ENCODE assay signal across 8 mouse cellular contexts in genomic region chr13:49338893-49339546, GRCm38 (mm10). TPM values are rescaled to one million over a fixed set of nuclear protein-coding genes. Genes with fewer than 3 reads are reported as not detected.
DNase-seq lines count a peak whose midpoint lies in the region; ATAC-seq and TF ChIP-seq lines count a peak whose summit lies in the region.

No protein-coding gene starts in this region.

- H3K27me3 ChIP-seq in limb, embryonic 14.5 days (ENCODE audit: control insufficient read depth, insufficient read depth, low read length) = no peaks in the 10 kb centered on the region
- H3K27me3 ChIP-seq in limb, embryonic 10.5 days (ENCODE audit: low read depth, poor library complexity, severe bottlenecking) = no peaks in the 10 kb centered on the region
- H3K27me3 ChIP-seq in heart, postnatal 0 days (ENCODE audit: control insufficient read depth, insufficient read depth, low read length) = no peaks in the 10 kb centered on the region

- no peak overlapping the region for H3K4me3 ChIP-seq in limb, embryonic 14.5 days (replicated peaks; ENCODE audit: low read length)
- no peak overlapping the region for H3K4me3 ChIP-seq in limb, embryonic 10.5 days
- no peak overlapping the region for H3K4me3 ChIP-seq in heart, postnatal 0 days (ENCODE audit: low read depth, low read length)

- H3K4me2 ChIP-seq in limb, embryonic 14.5 days (replicated peaks; ENCODE audit: low read depth, low read length, severe bottlenecking) = no peak overlapping the region
- no peak overlapping the region for H3K4me2 ChIP-seq in heart, postnatal 0 days (ENCODE audit: low read depth, low read length)

- H3K4me1 ChIP-seq in limb, embryonic 14.5 days (ENCODE audit: control insufficient read depth, insufficient read depth, low read length) = peaks cover 20% of the 10 kb centered on the region
- H3K4me1 ChIP-seq in limb, embryonic 10.5 days = peaks cover 39% of the 10 kb centered on the region
- H3K4me1 ChIP-seq in heart, postnatal 0 days (ENCODE audit: control insufficient read depth, insufficient read depth) = peaks cover 26% of the 10 kb centered on the region

- no peaks in the 10 kb centered on the region for H3K36me3 ChIP-seq in limb, embryonic 14.5 days (ENCODE audit: control insufficient read depth, insufficient read depth, low read length)
- no peaks in the 10 kb centered on the region for H3K36me3 ChIP-seq in limb, embryonic 10.5 days
- H3K36me3 ChIP-seq in heart, postnatal 0 days (replicated peaks; ENCODE audit: control insufficient read depth, insufficient read depth, low read length) = no peaks in the 10 kb centered on the region

- peak; percentile 62 to 90 for DNase-seq in adrenal gland, adult (ENCODE audit: inconsistent age in 2 of 2, low spot score in 1 of 2)
- no peak for DNase-seq in adrenal gland, adult 8-10 months
- DNase-seq in limb, embryonic 14.5 days (ENCODE audit: low spot score) = peak; percentile 27
- DNase-seq in limb, embryonic 10.5 days (ENCODE audit: low spot score) = no peak
- peak; percentile 55 for DNase-seq in heart, postnatal 0 days (ENCODE audit: low spot score)
- peak; percentile 57 for DNase-seq in retina, embryonic 14.5 days (ENCODE audit: low spot score)
- no peak for DNase-seq in urinary bladder, postnatal 4 days (ENCODE audit: low spot score in 2 of 2)
- DNase-seq in right cerebral cortex, postnatal 10 days (ENCODE audit: low spot score in 2 of 2) = no peak

- ATAC-seq in limb, embryonic 14.5 days (ENCODE audit: low FRiP score, low read depth) = no peak
- ATAC-seq in heart, postnatal 0 days (ENCODE audit: insufficient read depth, low read depth) = no peak

- no peak overlapping the region for H3K27ac ChIP-seq in limb, embryonic 14.5 days (replicated peaks; ENCODE audit: low read depth, low read length)
- no peak overlapping the region for H3K27ac ChIP-seq in limb, embryonic 10.5 days
- H3K27ac ChIP-seq in heart, postnatal 0 days (ENCODE audit: low read depth) = no peak overlapping the region

- H3K9me3 ChIP-seq in limb, embryonic 14.5 days (ENCODE audit: control insufficient read depth, low read length) = no peaks in the 10 kb centered on the region
- no peaks in the 10 kb centered on the region for H3K9me3 ChIP-seq in limb, embryonic 10.5 days (replicated peaks)
- no peaks in the 10 kb centered on the region for H3K9me3 ChIP-seq in heart, postnatal 0 days (replicated peaks; ENCODE audit: control insufficient read depth, low read length)

- no peak overlapping the region for H3K9ac ChIP-seq in limb, embryonic 14.5 days (ENCODE audit: low read depth, low read length, severe bottlenecking)
- H3K9ac ChIP-seq in heart, postnatal 0 days (replicated peaks; ENCODE audit: low read depth, low read length) = no peak overlapping the region

- peak; percentile 91 for TF ChIP-seq CTCF in heart, postnatal 0 days (IDR thresholded peaks at IDR 0.05; ENCODE audit: low read depth)

- TF ChIP-seq EP300 in heart, postnatal 0 days (IDR thresholded peaks at IDR 0.05; ENCODE audit: low read depth) = no peak

- WGBS in limb, embryonic 14.5 days = 79% methylated on average over 7 of the region's 7 CpGs
- WGBS in limb, embryonic 10.5 days = 81% methylated on average over 7 of the region's 7 CpGs
- 61% methylated on average over 7 of the region's 7 CpGs for WGBS in heart, postnatal 0 days

- TF ChIP-seq POLR2A in limb, embryonic 14.5 days (IDR thresholded peaks at IDR 0.05; ENCODE audit: borderline replicate concordance, extremely low read depth, insufficient read depth, insufficient read length) = no peak

RNA-seq across cellular contexts. Expression of gene Bicd2, which starts 2.4 kb away (rescaled TPM):
- 10 to 100 TPM; 37.2 to 48.4 (median 40.9) TPM for total RNA-seq in adrenal gland, adult 8-10 months (2022)
- 30.5 and 30.7 TPM in 2 replicates for polyA plus RNA-seq in limb, embryonic 14.5 days (2012; rRNA removed)
- 30.8 and 34.1 TPM in 2 replicates for polyA plus RNA-seq in limb, embryonic 14.5 days (2014; fragmentation: Nextera tagmentation; extraction: Ambion mirVana)
- 27.0 and 31.2 TPM in 2 replicates for polyA plus RNA-seq in limb, embryonic 10.5 days (2016; fragmentation: Nextera tagmentation; extraction: Ambion mirVana)
- 54.2 and 62.6 TPM in 2 replicates for total RNA-seq in heart, postnatal 0 days (2014; rRNA removed; ENCODE audit: low replicate concordance)
- 43.5 and 45.4 TPM in 2 replicates for polyA plus RNA-seq in heart, postnatal 0 days (2015; fragmentation: Nextera tagmentation; extraction: Ambion mirVana)

RNA-seq across cellular contexts. Expression of gene Fgd3, which starts 18.9 kb away (rescaled TPM):
- 1 to 10 TPM; 4.5 to 4.7 (median 4.6) TPM for total RNA-seq in adrenal gland, adult 8-10 months (2022)
- 1.1 and 1.2 TPM in 2 replicates for polyA plus RNA-seq in limb, embryonic 14.5 days (2012; rRNA removed)
- 0.40 and 0.78 TPM in 2 replicates for polyA plus RNA-seq in limb, embryonic 14.5 days (2014; fragmentation: Nextera tagmentation; extraction: Ambion mirVana)
- polyA plus RNA-seq in limb, embryonic 10.5 days (2016; fragmentation: Nextera tagmentation; extraction: Ambion mirVana) = 0.62 and 0.83 TPM in 2 replicates
- total RNA-seq in heart, postnatal 0 days (2014; rRNA removed; ENCODE audit: low replicate concordance) = 0.93 and 1.6 TPM in 2 replicates
- polyA plus RNA-seq in heart, postnatal 0 days (2015; fragmentation: Nextera tagmentation; extraction: Ambion mirVana) = 0.04 and 0.05 TPM in 2 replicates

Comparison
In these comparisons a context has a peak if more than half of its experiments do, and no peak if none do; other contexts are left out.
1. DNase-seq: peak in adrenal gland, adult (2 of 2), limb, embryonic 14.5 days (single experiment), heart, postnatal 0 days (single experiment) and retina, embryonic 14.5 days (single experiment); none in adrenal gland, adult 8-10 months (single experiment), limb, embryonic 10.5 days (single experiment), urinary bladder, postnatal 4 days (0 of 2) and right cerebral cortex, postnatal 10 days (0 of 2).